Mouse (Mus musculus) midbrain, embryonic 14.5 days (tissue): ENCODE measurements at regions not wholly inside any gene's neighbourhood (a gene's known extent, or its start where the extent isn't known, plus 50 kb on each side); places are given as distances from the start of the nearest gene placed in this dataset.

Experiments used
- ATAC-seq: fragments of 200-750 bp; cut with Nextera tagmentation; 2 replicates; pipeline ENCODE4 v1.8.0; 2017; ENCODE audit warnings: moderate number of reproducible peaks, moderate library complexity; ENCODE audit not compliant: low FRiP score, low TSS enrichment
- DNase-seq: peaks from one replicate; pipeline ENCODE4 v3.0.0-alpha.2; 2015
- H3K27ac ChIP-seq: fragments of 300-500 bp; sonication (generic); replicated peaks from 2 replicates; pipeline ENCODE4 v1.5.1; 2014; ENCODE audit warnings: mild to moderate bottlenecking, low read depth, low read length, moderate library complexity
- H3K27me3 ChIP-seq: fragments of 300-500 bp; sonication (generic); 2 replicates; pipeline ENCODE4 v1.6.1; 2014; ENCODE audit warnings: low read length, control low read depth, mixed read lengths; ENCODE audit not compliant: control insufficient read depth, insufficient read depth
- H3K36me3 ChIP-seq: fragments of 300-500 bp; sonication (generic); 2 replicates; pipeline ENCODE4 v1.6.1; 2014; ENCODE audit warnings: low read length, control low read depth; ENCODE audit not compliant: control insufficient read depth, insufficient read depth
- H3K4me1 ChIP-seq: fragments of 300-500 bp; sonication (generic); 2 replicates; pipeline ENCODE4 v1.6.1; 2014; ENCODE audit warnings: mild to moderate bottlenecking, antibody characterized with exemption, low read length, control low read depth; ENCODE audit not compliant: control insufficient read depth, insufficient read depth
- H3K4me2 ChIP-seq: fragments of 300-500 bp; sonication (generic); 2 replicates; pipeline ENCODE4 v1.6.1; 2014; ENCODE audit warnings: mild to moderate bottlenecking, low read length, moderate library complexity
- H3K4me3 ChIP-seq: fragments of 300-500 bp; sonication (generic); replicated peaks from 2 replicates; pipeline ENCODE4 v1.5.1; 2014; ENCODE audit warnings: low read depth, low read length
- H3K9ac ChIP-seq: fragments of 300-500 bp; sonication (generic); replicated peaks from 2 replicates; pipeline ENCODE4 v1.6.1; 2014; ENCODE audit warnings: mild to moderate bottlenecking, low read length, moderate library complexity
- H3K9me3 ChIP-seq: fragments of 300-500 bp; sonication (generic); 2 replicates; pipeline ENCODE4 v1.6.1; 2016; ENCODE audit warnings: low read length, control low read depth, mixed read lengths; ENCODE audit not compliant: control insufficient read depth
- WGBS: fragments of 180-500 bp; shearing (Covaris S2); extraction: QIAGEN DNeasy Blood & Tissue Kit; methylation state at CpG from one replicate; pipeline ENCODE4 v1.1.7; 2014; 5-methylcytosine and 5-hydroxymethylcytosine counted together

GRCm38 (mm10) chr16:28982901-28983300 is 53.4 kb upstream of the Mb21d2 start:
- H3K9ac ChIP-seq, result no peak overlapping the region
- no peaks in the 10 kb centered on the region for H3K4me1 ChIP-seq
- no peaks in the 10 kb centered on the region for H3K36me3 ChIP-seq
- no peaks in the 10 kb centered on the region for H3K27me3 ChIP-seq
- H3K4me2 ChIP-seq, result no peak overlapping the region
- ATAC-seq (no peak), DNase-seq (no peak)
- 83% methylated on average over 7 of the region's 7 CpGs for WGBS
- no peak overlapping the region for H3K4me3 ChIP-seq
- H3K27ac ChIP-seq, result no peak overlapping the region
- no peaks in the 10 kb centered on the region for H3K9me3 ChIP-seq
